Mouse (Mus musculus): ENCODE measurements at regions not wholly inside any gene's neighbourhood (a gene's known extent, or its start where the extent isn't known, plus 50 kb on each side); places are given as distances from the start of the nearest gene placed in this dataset.

- no peak for TF ChIP-seq CTCF (IDR thresholded peaks at IDR 0.05)
- TF ChIP-seq POLR2A (IDR thresholded peaks at IDR 0.05; ENCODE audit: insufficient read depth, low read depth, low read length) = no peak
Measured at GRCm38 (mm10) chr6:99999711-100000365, 273.6 kb upstream of the Prok2 start.
